Mouse (Mus musculus) spleen, adult 2 months (tissue): Measurements from ENCODE around the gene Cep250. TPM values are rescaled to one million over a fixed set of nuclear protein-coding genes. Genes with fewer than 3 reads are reported as not detected.

Experiments
- DNase-seq, 2 experiments: peaks; one replicate each; pipeline versions ENCODE4 v3.0.0 to v3.0.0-alpha.2; 2012 to 2021; ENCODE audit warnings: low spot score in 2 of 2, low read depth in 1 of 2
- H3K27ac ChIP-seq: fragments of 200-500 bp; 2 replicates; pipeline ENCODE4 v1.5.1; 2012; ENCODE audit warnings: low read length, inconsistent platforms; ENCODE audit not compliant: insufficient read depth
- H3K27me3 ChIP-seq: fragments of 200-500 bp; 2 replicates; pipeline ENCODE4 v1.6.1; 2012; ENCODE audit warnings: mild to moderate bottlenecking, moderate library complexity, low read length, inconsistent platforms; ENCODE audit not compliant: control insufficient read depth, insufficient read depth
- H3K36me3 ChIP-seq: fragments of 200-500 bp; 2 replicates; pipeline ENCODE4 v1.6.1; 2012; ENCODE audit warnings: mild to moderate bottlenecking, low read length, inconsistent platforms; ENCODE audit not compliant: control insufficient read depth, insufficient read depth
- H3K4me1 ChIP-seq: fragments of 200-500 bp; 2 replicates; pipeline ENCODE4 v1.6.1; 2011; ENCODE audit warnings: inconsistent platforms; ENCODE audit not compliant: control insufficient read depth, insufficient read depth, insufficient read length
- H3K4me3 ChIP-seq: fragments of 200-500 bp; 2 replicates; pipeline ENCODE4 v1.5.1; 2011; ENCODE audit warnings: mild to moderate bottlenecking, inconsistent platforms; ENCODE audit not compliant: insufficient read depth, insufficient read length; ENCODE audit errors: extremely low read depth
- CTCF ChIP-seq: fragments of 200-500 bp; IDR thresholded peaks from 2 replicates; pipeline ENCODE4 v1.5.1; 2011; ENCODE audit warnings: mild to moderate bottlenecking, inconsistent platforms; ENCODE audit not compliant: insufficient read depth, insufficient read length, insufficient replicate concordance; ENCODE audit errors: extremely low read depth
- POLR2A ChIP-seq: fragments of 200-500 bp; IDR thresholded peaks from 2 replicates; pipeline ENCODE4 v1.6.1; 2011; ENCODE audit warnings: low read depth, low read length, inconsistent platforms
- WGBS: fragments of 180-500 bp; shearing (Covaris S2); methylation state at CpG from one replicate; pipeline ENCODE4 v1.1.7; 2018; 5-methylcytosine and 5-hydroxymethylcytosine counted together
- polyA plus RNA-seq: library from polyadenylated mRNA; depleted of rRNA; stranded (reverse); fragments of >200 nt; gene quantifications from 2 replicates; pipeline ENCODE4 v1.2.3, GENCODE M21; 2012

Cep250 gene
- polyA plus RNA-seq, 1 experiment: 16.7 TPM

DNA sequence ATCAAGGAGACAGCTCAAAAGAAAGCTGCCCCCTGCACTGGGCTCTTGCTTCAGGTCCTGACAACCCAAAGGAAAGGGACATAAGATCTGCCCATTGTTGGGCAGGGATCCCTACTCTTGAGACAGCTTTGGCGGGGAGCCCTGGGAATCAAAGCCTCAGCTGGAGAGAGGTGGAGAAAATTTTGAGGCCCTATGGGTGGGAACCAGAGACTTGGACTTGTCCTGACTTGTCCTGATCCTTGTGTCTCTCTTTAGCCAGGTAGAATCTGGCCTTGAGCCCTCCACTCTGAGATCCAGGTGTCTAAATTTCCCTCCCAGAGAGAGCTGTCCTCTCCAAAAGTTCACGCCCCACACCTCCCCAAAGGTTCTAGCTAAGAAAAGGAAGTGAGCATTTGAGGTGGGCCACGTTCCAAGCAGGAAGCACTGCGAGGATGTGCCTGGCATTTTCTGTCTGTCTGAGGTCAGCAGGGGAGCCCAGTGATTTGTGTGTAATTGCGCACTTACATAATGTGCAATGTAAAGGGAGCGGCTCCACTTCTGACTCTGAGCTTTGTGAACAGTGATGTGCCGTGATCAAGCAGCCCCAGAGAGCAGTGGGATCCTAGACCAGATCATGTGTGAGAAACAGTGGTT is 16.2 kb upstream of the Cep250 start:
- Histone ChIP-seq H3K4me3 (no peak overlapping the region), H3K36me3 (no peaks in the 10 kb centered on the region), H3K27me3 (no peaks in the 10 kb centered on the region), H3K27ac (no peak overlapping the region), H3K4me1 (no peaks in the 10 kb centered on the region)
- TF ChIP-seq POLR2A (no peak), CTCF (no peak)
- no peak for DNase-seq
- WGBS: 38% methylated on average over 7 of the region's 7 CpGs

DNA sequence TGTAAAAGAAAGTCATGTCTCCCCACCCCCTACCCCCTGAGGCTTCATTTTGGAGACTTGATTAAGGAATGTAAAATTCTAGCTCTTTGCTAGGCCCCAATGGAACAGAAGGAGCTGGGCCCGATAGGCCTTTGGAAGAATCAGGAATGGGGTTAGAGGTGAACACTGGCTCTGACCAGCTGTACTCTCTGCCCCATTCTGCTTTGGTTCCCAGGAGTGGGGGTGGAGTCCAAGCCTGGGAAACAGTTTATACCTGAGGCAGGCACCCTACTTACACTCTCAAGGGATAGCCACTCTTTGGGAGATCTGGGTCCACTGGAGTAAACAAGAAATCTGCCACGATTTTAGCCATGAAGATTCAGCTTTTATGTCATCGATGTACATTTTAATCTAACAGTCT is 15.6 kb upstream of the Cep250 start, which contains the start of gene Gm15557:
Gene Gm15557, plus strand, starts transcription at position 48 of the 400 bp plus-strand sequence.
- WGBS: 96% methylated on average over 3 of the region's 3 CpGs
- no peak within 1 kb of the TSS for H3K27ac ChIP-seq
- no peak within 1 kb of the TSS for H3K4me3 ChIP-seq
- H3K36me3 ChIP-seq: no peaks in the 10 kb centered on the region
- H3K27me3 ChIP-seq: no peaks in the 10 kb centered on the region
- TF ChIP-seq CTCF (no peak), POLR2A (no peak)
- H3K4me1 ChIP-seq: no peaks in the 10 kb centered on the region
- no peak for DNase-seq

DNA sequence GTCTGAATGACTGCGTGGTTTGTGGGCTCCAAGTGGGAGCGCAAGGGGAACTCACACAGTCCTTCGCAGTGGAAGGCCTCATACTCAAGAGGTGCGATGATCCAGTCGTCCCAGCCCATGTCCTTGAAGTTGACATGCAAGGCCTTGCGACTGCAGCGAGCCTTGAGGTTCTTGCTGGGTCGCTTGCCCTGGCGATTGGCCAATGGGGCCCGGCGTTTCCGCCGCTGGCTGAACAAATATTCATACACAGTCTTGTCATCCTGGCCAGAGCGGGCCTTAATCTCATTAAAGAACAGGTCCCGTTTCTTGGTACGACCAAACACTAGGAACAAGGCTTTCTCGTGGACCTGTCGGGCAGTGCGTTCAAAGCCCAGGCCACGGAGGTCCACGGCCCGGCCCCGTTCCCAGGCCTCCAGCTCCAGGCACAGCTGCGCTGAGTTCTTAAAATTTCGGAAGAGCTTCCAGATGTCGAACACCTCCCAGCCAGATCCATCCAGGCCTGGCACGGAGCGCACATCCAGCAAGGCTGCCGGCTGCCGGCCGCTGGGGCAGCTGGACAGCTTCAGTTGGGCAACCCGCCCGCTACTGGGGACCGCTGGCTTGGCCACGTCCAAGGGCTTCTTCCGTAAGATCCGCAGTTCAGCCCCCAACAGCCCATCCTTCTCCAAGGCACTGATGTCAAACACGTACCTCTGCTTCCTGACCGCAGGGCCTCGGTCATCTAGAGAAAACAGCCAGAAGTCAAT is 14.4 kb upstream of the Cep250 start:
- WGBS: 89% methylated on average over 40 of the region's 40 CpGs
- no peak for TF ChIP-seq POLR2A
- Histone ChIP-seq H3K27me3 (no peaks in the 10 kb centered on the region), H3K4me3 (no peak overlapping the region), H3K27ac (no peak overlapping the region), H3K4me1 (no peaks in the 10 kb centered on the region), H3K36me3 (no peaks in the 10 kb centered on the region)
- no peak for DNase-seq

DNA sequence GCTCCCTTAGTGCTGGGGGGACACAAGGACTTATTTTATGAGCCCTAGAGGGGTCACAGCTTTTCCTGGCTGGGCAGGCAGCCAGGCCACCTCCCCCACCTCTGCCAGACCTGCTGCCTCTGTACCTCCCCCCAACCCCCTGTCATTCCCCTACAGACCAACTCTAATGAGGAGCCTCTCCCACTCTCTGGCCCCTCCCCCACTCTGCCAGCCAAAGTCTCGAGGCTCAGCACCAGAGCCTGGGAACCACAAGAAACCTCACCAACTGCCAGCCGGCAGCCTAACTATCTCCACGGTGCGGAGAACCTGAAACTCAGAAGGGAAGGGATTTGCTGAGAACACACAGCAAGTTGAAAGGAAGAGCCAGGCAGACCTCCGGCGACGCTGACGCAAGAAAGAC is 12.8 kb upstream of the Cep250 start:
- WGBS: 40% methylated on average over 8 of the region's 8 CpGs
- H3K4me3 ChIP-seq: no peak overlapping the region

DNA sequence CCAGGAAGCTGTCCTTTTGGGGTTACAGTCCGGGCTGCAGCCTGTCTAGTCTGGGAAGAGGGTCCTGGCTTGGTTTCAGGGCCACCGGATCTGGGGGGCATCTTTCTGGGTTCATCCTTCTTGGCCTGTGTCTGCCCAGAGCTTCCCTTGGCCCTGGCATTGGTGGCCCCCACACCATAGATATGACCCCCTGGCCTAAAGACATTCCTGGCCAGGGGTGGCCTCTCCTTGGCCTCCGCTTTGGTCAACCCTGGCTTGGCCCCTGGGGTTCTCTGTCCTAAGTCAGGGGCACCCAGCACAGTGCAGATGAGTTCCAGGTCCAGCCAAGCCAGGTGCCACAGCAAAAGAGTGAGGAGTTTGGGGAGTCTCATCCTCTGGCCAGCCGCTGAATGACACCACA is 11.6 kb upstream of the Cep250 start:
- H3K36me3 ChIP-seq: no peaks in the 10 kb centered on the region
- 87% methylated on average over 4 of the region's 4 CpGs for WGBS
- no peak overlapping the region for H3K4me3 ChIP-seq
- no peaks in the 10 kb centered on the region for H3K27me3 ChIP-seq
- no peak for TF ChIP-seq CTCF
- TF ChIP-seq POLR2A: no peak
- DNase-seq: no peak
- H3K27ac ChIP-seq: no peak overlapping the region
- H3K4me1 ChIP-seq: no peaks in the 10 kb centered on the region

More for the DNA sequence above, 12.8 kb upstream of the Cep250 start:
- no peaks in the 10 kb centered on the region for H3K27me3 ChIP-seq
- no peak for DNase-seq
- no peak overlapping the region for H3K27ac ChIP-seq
- no peaks in the 10 kb centered on the region for H3K4me1 ChIP-seq
- TF ChIP-seq POLR2A (no peak), CTCF (no peak)
- H3K36me3 ChIP-seq: no peaks in the 10 kb centered on the region

DNA sequence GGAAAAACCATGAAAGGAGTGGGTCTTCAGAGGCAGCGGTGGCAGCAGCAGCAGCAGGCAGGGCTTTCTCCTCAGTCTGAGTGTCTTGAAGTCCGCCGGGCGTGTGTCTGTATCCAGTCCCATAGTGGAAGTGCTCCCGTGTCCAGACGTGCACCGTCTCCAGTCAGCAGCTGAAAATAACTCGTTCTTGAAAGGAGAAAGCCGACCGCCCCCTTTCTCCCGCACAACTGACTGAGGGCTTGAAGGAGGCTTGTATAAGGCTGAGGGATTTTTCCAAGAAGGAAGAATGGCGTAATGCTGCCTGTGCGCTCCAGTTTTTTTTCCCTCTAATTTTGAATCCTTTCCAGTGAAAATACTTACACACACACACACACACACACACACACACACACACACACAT is 11.1 kb upstream of the Cep250 start, which contains the start of gene Gdf5:
Gene Gdf5, minus strand, starts transcription at position 244 of the 400 bp plus-strand sequence.
- Histone ChIP-seq H3K4me1 (no peaks in the 10 kb centered on the region), H3K27me3 (no peaks in the 10 kb centered on the region), H3K27ac (no peak within 1 kb of the TSS), H3K4me3 (no peak within 1 kb of the TSS), H3K36me3 (no peaks in the 10 kb centered on the region)
- DNase-seq: no peak
- 86% methylated on average over 13 of the region's 13 CpGs for WGBS
- no peak for TF ChIP-seq CTCF

DNA sequence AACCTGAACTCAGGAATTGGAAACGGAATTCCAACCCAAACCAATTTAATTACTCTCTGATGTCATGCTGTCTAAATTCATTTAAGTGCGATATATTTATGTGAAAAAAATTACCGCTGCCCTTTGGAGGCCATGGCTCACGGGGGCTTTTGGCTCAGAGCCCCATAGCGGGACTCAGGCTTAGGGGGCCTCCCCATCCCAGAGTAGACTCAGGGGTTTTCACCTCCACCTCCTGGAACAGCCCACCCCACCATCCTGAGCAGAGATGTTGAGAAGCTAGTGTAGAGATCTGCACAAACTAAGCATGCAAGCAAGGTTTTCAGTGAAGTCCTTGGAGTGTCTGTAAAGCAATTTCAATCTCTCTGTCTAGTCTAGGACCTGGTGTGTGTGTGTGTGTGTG is 10.7 kb upstream of the Cep250 start:
- no peak for DNase-seq
- TF ChIP-seq CTCF (no peak), POLR2A (no peak)
- WGBS: 90% methylated on average over 5 of the region's 5 CpGs
- Histone ChIP-seq H3K27ac (no peak overlapping the region), H3K27me3 (no peaks in the 10 kb centered on the region), H3K4me3 (no peak overlapping the region), H3K4me1 (no peaks in the 10 kb centered on the region), H3K36me3 (no peaks in the 10 kb centered on the region)
